Mouse (Mus musculus): ENCODE results near the gene Mgea5.

- TF ChIP-seq CTCF (IDR thresholded peaks at IDR 0.05; ENCODE audit: control insufficient read depth, insufficient read depth, insufficient read length) = peak; percentile 41
- TF ChIP-seq USF1 (IDR thresholded peaks at IDR 0.05; ENCODE audit: low read depth) = no peak
- no peak for TF ChIP-seq CEBPB (IDR thresholded peaks at IDR 0.05; ENCODE audit: low read depth)
Observed at GRCm38 (mm10) chr19:45813263-45813662, 29.6 kb upstream of the Mgea5 start.

All from C2C12 (cell line).